Mouse (Mus musculus) erythroid progenitor cell, adult 5-6 weeks (primary cell): Measurements from ENCODE around the gene Samhd1. TPM values are rescaled to one million over a fixed set of nuclear protein-coding genes. Genes with fewer than 3 reads are reported as not detected.
"Not testable (repeated sequence)": the region's sequence is repeated elsewhere in the genome, so short reads cannot be mapped to it uniquely, and the experiment has no call there.

Source experiments
- ATAC-seq: replicated peaks from 2 replicates; pipeline ENCODE4 v1.8.0; 2016; ENCODE audit warnings: moderate number of reproducible peaks, mild to moderate bottlenecking, moderate TSS enrichment, inconsistent platforms; ENCODE audit not compliant: poor library complexity, low FRiP score, severe bottlenecking
- total RNA-seq, 2 experiments: library from RNA; stranded (forward) in 1 of 2; stranded (reverse) in 1 of 2; fragments of 150-400 nt in 1 of 2; fragments of 186-747, 209-891 nt in 1 of 2; gene quantifications; 2 replicates each; pipeline versions ENCODE4 v1.2.3 to v1.2.4; 2015 to 2017; ENCODE audit warnings: low replicate concordance in 2 of 2

Gene Samhd1
- 82.5 and 112 TPM in 2 replicates for total RNA-seq (2015; ENCODE audit: low replicate concordance)
- total RNA-seq (2017; ENCODE audit: low replicate concordance), result 57.0 and 75.2 TPM in 2 replicates

DNA sequence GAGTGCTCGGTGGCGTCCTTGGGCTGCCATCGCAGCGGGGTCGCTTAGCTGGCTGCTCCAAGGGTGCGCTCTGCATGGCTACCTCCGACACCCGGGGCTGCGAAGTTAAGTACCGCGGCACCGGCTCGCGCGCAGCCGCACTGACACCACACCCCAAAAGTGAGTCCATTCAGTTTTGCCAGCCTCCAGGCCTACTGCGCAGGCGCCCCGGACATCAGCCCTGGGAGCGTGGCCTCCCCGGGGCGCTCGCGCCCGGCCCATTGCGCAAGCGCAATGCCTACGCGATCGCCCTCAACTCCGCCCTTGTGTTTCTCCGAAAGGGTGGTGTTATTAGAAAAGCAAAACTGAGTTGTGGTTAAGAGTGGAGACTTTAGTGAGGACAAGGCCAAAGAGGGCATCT is at the start of gene Samhd1:
Gene Samhd1, minus strand, starts transcription at position 252 of the 400 bp plus-strand sequence.
- ATAC-seq, result peak; percentile 93

DNA sequence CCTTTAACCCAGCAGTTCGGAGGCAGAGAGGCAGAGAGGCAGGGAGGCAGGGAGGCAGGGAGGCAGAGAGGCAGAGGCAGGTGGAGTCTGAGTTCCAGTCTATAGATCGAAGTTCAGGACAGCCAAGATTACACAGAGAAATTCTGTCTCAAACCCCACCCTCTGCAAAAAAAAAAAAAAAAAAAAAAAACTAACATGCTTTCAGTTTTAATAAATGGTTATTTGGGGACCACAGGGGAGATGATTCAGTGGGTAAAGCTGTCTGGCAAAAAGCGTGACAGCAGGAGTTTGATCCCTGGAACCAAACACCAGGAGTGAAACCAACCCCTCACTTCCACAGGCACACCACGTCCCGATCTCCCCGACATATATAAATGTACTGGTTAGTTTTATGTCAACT is 43.1 kb upstream of the Samhd1 start:
- no peak for ATAC-seq

DNA sequence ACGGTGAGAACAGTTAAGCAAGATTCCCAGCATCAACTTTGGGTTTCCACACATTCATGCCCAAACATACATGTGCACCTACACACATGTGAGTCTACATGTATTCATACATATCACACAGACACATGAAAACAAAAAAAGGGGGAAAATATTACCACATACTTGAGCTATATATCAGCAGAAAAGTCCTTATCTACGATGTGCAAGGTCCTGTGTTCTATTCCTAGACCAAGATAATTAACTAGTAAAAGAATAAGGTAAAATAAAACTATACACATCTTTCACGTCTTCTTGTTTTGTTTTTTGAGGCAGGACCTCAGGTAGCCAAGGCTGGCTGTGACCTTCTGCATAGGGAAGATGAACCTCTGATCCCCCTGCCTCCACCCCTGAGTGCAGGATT is 41.2 kb upstream of the Samhd1 start:
- no peak for ATAC-seq

DNA sequence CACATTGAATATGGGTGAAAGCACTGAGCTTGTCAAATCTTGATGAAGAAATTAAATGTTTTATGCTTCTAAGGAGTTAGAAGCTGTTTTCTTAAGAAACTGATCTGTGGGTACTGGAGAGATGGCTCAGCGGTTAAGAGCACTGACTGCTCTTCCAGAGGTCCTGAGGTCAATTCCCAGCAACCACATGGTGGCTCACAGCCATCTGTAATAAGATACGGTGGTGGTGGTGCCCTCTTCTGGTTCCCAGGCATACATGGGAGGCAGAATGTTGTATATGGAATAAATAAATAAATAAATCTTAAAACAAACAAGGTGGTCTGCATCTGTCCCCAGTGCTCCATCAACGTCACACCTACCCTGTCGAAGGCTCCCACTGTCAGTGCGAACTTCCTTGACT is 39.4 kb upstream of the Samhd1 start:
- no peak for ATAC-seq

DNA sequence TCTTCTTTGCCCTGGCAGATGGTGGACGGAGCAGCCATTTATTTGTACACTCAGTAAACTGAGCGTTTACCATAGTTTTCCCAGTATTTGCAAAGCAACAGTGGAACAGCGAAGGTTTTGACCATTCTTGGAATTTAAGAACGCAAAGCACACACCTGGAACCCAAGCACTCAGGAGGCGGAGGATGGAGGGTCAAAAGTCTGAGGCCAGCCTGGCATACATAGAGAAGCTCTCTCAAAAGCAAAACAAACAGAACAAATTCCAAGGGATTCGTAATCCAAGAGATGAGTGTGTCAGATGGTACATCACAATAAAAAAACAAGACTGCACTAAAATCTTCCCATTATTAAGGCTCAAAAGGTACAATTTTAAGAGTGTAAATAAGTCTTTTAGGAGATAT is 38.5 kb upstream of the Samhd1 start:
- ATAC-seq, result no peak

DNA sequence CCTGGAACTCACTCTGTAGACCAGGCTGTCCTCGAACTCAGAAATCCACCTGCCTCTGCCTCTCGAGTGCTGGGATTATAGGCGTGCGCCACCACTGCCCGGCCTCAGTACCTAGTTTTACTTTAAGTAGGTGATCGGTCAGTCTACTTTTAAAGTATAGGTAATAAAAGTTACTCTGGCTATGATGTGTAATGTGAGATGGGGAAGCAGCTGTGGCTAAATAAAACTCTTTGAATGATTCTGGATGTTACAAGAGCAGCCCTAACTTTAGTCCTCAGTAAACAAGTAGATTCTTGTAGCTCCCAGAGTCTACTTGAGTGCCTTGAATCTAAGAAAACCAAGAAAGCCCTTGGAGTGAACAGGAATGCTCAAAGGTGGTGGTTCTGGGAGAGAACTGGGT is 37.9 kb upstream of the Samhd1 start:
- no peak for ATAC-seq

DNA sequence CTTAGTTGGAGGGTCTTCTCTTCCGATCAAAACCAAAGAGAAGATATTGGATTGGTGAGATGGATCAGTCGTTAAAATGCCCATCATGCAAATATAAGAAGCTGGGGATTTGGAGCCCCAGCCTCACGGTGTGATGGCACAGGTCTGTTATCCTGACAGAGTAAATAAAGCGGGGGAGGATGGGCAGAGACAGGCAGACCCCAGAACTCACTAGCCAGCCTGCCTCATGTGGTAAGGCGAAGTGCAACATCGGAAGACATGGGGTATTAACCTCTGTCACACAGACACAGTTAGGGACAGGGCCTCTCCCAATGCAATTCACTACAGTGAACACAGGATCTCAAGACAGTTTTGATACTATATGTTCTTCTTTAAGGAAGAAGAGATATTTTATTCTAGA is 35.6 kb upstream of the Samhd1 start:
- ATAC-seq, result no peak

DNA sequence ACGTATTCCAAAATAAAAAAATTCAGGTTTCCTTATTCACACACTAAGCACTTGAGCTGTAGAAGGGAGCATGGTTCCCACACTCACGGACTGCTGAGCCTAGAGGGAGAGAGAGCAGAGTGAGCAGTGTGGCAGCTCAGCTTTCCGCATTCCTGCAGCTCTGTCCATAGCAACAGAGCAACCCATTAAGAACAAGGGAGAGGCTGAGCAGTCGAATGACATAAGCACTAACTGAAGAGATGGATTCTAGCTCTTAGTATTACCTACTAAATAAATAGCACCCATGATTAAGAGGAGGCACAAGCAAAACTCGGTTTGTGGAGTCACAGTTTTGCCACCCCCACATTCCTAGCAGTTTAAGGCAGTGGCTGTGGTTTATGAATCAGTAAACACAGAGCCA is 35.1 kb upstream of the Samhd1 start:
- no peak for ATAC-seq

DNA sequence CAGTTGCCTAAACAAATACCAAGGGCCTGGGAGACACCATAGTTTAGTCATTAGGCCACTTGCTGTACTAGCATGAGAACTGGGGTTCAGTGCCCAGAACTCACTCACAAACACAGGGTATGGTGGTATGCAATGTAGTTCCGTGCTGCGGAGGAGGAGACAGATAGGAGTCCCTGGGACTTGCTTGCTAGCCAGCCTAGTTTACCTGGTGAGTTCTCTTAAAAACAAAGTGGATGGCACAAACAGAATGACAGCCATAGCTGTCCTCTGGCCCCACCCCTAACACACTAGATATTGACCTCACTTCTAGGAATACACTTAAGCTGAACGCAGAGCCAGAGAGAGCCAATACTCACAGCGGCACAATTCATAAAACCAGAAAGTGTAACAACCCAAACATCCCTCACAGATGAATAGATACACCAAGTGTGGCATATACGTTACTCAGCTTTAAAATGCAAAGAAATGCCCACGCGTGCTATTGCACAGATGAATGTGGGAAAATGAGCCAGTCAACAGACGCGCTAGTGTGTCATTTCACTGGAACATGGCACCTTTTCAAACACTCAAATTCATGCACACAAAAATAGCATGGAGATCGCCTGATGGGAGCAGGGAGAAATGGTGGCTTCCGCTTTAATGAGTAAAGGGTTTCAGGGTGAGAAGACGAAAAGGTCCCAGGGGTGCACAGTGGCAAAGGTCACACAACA is 31.5 kb upstream of the Samhd1 start:
- ATAC-seq, result no peak

DNA sequence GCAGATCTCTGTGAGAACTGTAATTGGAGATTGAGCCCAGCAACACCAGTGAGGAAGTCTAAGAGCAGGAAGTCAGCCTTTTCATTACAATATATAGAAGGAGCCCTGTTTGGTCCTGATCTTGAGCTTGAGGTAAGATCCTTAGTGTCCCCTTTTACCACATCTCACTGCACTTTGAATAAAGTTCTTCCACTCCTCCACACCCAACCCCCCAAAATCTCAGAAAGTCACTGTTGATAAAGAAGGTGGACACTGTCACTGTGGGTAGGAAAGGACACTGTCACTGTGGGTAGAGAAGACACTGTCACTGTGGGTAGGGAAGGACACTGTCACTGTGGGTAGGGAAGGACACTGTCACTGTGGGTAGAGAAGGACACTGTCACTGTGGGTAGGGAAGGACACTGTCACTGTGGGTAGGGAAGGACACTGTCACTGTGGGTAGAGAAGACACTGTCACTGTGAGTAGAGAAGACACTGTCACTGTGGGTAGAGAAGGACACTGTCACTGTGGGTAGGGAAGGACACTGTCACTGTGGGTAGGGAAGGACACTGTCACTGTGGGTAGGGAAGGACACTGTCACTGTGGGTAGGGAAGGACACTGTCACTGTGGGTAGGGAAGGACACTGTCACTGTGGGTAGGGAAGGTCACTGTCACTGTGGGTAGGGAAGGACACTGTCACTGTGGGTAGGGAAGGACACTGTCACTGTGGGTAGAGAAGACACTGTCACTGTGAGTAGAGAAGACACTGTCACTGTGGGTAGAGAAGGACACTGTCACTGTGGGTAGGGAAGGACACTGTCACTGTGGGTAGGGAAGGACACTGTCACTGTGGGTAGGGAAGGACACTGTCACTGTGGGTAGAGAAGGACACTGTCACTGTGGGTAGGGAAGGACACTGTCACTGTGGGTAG is 30.5 kb upstream of the Samhd1 start:
- ATAC-seq, result not testable (repeated sequence)

DNA sequence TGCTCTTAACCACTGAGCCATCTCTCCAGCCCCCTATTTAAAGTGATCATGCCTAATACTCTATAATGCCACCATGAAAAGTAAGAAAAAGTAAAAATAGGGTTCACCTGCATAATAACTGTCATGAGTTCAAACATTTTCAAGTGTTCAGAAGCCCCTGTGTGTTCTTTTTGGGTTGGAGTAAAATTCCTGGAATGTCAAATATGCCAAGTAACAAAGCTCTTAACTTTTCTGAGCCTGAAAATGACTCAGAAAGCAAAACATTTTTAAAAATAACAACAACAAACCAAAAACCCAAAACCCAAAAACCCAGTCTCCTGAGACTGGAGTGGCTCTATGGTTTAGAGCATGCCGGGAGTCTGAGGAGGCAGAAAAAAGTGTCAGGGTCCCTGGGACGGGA is 29.0 kb upstream of the Samhd1 start:
- no peak for ATAC-seq

DNA sequence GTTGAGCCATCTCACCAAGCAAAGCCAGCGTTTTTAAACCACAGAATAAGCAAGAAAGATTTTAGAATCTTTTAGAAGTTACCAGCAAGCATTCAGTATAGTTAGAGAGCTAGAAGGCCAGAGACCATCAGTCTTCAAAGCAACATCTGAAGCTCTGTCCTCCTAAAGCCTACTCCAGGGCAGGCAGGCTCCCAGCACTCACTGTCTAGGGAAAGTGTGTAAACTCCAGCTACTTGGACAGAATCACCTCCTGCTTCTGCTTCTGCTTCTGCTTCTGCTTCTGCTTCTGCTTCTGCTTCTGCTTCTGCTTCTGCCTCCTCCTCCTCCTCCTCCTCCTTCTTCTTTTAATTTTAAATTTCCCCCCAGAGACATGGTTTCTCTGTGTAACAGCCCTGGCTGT is 21.0 kb upstream of the Samhd1 start:
- no peak for ATAC-seq

DNA sequence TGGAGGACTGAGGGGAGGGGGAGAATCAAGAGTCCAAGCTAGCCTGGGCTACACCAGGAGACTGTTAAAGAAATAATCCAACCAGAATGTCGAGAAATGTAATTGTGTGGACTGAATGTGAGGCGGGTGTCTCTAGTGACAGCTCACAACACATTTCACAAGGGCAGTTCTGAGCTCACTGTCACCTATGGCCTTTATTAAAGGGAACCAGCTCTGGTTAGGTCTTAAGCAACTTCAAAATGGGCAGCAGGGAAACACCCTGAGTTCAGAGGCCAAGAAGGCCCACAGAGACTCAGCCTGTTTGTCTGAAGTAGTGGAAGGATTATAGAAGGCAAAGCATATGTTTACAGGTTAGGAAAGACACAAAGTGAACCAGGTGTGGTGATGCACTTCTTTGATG is 18.2 kb upstream of the Samhd1 start:
- ATAC-seq, result 0 out of 2 replicates have a peak, but pooled peaks have one; percentile 30

DNA sequence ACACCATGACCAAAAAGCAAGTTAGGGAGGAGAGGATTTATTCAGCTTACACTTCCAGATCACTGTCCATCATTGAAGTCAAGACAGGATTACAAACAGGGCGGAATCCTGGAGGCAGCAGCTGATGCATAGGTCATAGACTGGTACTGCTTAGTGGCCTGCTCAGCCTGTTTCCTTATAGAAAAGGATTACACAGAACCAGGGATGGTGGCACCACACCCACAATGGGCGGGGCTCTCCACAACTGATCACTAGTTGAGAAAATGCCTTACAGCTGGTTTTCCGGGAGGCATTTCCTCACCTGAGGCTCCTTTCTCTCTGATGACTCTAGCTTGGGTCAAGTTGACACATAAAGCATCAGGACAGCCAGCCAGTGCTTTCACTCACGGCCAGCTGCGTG is 13.4 kb upstream of the Samhd1 start:
- ATAC-seq, result no peak

DNA sequence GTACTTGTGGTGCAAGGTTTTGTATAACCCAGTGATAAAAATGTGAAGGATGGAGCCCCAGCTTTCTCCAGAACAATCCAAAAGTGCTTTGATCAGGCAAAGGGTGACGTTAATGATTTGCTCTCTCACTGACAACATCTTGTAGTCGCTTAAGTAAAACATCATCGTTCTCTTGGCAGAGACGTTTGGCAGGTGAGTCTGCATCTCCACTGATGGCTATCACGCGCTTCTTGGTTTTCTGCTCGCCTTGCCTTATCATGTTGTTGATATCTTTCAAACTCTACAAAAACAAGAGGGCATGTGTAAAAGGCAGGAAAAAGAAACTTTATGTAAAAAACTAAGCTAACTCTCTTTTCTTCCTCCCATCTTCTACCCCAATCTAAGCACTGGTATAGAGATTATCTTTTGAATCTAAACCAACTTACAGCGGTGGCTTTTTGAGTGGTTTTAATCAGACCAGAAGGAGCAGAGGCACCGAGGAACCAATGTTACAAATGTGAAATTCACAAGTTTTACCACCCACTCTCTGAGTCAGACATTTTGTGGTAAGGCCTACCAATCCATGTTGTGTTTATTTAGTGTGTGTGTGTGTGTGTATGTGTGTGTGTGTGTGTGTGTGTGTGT is 12.4 kb upstream of the Samhd1 start:
- ATAC-seq, result no peak

DNA sequence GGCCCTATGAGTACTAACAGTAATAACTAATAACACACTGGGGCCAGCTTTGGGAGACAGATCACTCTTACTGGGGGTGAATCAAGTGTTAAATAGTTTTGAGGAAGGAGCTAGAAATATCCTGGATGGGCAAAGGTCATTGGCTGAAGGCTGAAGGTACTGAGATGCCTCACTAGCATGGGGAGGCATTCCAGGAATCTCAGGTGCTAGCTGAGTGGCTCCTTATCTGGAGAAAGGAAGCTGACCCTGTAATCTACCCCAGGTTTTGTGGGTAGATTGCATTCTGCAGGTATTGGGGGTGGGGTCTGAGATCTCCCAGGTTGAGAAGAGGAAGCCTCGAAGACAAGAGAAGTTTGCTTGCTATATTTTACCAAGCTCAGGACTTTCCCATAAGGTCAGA is 10.1 kb upstream of the Samhd1 start:
- ATAC-seq, result no peak

DNA sequence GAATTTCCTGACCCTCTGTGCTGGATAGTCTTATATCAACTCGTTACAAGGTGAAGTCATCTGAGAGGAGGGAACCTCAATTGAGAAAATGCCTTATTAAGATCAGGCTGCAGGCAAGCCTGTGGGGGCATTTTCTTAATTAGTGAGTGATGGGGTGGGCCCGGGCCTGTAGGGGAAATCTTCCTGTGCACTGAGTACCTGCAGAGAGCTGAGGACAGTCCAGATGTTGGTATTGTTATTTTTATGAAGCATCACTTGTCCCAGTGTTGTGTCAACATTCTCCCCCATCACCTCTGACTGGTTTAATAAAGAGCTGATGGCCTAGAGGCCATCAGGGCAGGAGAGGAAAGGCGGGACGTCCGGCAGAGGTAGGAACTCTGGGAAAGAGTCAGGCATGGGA is 9.1 kb upstream of the Samhd1 start:
- no peak for ATAC-seq

DNA sequence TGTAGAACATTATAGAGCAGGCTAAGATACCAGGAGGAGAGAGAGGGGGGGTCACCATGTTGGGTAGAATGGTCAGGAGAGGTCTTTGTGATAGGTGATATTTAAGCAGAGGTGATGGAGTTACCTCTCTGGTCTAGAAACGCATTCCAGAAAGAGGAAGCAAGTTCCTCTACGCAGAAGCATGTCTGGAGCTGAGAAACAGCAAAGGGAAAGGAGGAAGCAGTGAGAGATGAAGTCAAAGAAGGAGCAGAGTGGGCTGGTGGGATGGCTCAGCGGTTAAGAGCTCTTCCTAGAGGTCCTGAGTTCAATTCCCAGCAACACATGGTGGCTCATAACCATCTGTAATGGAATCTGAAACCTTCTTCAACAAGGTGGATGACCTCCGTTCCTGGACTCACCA is 6.9 kb upstream of the Samhd1 start:
- no peak for ATAC-seq

DNA sequence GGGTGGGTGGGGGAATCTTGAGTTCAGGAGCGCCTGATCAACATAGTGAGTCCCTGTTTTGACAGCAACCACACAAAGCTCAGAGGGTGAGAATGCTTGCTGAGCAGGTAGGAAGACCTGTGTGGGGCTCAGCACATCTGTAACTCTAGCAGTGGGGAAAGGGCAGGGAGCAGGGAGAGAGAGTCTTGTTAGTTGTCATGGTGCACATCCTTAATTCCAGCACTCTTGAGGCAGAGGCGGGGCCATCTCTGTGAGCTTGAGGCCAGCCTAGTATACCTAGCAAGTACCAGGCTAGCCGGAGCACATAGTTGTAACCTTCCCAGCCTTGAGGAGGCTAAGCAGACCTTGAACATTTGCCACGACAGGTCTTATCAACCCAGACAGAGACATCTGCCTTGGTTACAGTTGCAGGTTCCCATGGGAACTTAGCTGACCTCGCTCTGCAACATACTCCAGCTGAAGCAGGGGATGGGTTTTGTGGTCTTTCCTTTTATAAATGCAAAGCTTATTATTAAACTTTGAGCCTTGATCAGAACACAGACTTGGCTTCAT is 4.3 kb upstream of the Samhd1 start:
- ATAC-seq, result no peak

DNA sequence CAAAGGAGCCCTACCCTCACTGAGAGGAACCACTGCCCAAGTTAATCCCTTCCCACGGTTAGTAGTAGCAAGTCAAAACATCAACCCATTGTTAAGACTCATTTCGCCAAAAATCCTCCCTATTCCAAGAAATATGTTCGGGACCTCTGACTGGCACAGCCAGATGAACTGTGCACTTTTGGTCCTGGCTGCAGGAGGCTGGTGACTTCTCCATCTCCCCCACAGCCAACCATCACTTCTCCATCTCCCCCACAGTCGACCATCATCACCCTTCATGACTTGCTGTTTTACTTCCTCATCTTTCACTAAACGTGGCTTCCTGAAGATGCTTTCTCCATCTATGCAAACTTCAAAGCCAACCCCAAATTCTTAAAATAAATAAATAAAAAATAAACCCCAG is 3.7 kb upstream of the Samhd1 start:
- no peak for ATAC-seq
